Mouse (Mus musculus): ENCODE results near the gene Sept5. TPM values are rescaled to one million over a fixed set of nuclear protein-coding genes. Genes with fewer than 3 reads are reported as not detected.

Sept5 gene
- total and polyA plus RNA-seq, 2 experiments from 2014 or later: 195 to 286 TPM

- no peak overlapping the region for H3K4me2 ChIP-seq (ENCODE audit: low read depth, low read length)
- no peak overlapping the region for H3K27ac ChIP-seq
- peaks cover 13% of the 10 kb centered on the region; the same call in 1 of the 2 replicates for H3K36me3 ChIP-seq (ENCODE audit: insufficient read depth, low read length)
- no peaks in the 10 kb centered on the region for H3K9me3 ChIP-seq (ENCODE audit: low read length)
- 56% methylated on average over 2 of the region's 2 CpGs for WGBS
- TF ChIP-seq CTCF (IDR thresholded peaks at IDR 0.05; ENCODE audit: low read depth): no peak
- peaks cover 16% of the 10 kb centered on the region; the same call in 1 of the 2 replicates for H3K4me1 ChIP-seq (ENCODE audit: insufficient read depth, low read length)
- DNase-seq (ENCODE audit: low spot score) (no peak), ATAC-seq (no peak)
- H3K4me3 ChIP-seq (ENCODE audit: low read length): no peak overlapping the region
- no peak overlapping the region for H3K9ac ChIP-seq (replicated peaks; ENCODE audit: low read length)
- peaks cover 29% of the 10 kb centered on the region for H3K27me3 ChIP-seq (ENCODE audit: insufficient read depth, low read length)
These were observed 11.5 kb downstream of the Sept5 start for GRCm38 (mm10) chr16:18618297-18618696.

- 2% methylated on average over 27 of the region's 27 CpGs for WGBS
- Histone ChIP-seq H3K4me1 (ENCODE audit: insufficient read depth, low read length) (peaks cover 16% of the 10 kb centered on the region; the same call in 1 of the 2 replicates), H3K27ac (no peak overlapping the region), H3K4me3 (ENCODE audit: low read length) (peak overlapping the region; percentile 32), H3K27me3 (ENCODE audit: insufficient read depth, low read length) (peaks cover 21% of the 10 kb centered on the region; the same call in 1 of the 2 replicates), H3K9me3 (ENCODE audit: low read length) (no peaks in the 10 kb centered on the region), H3K36me3 (ENCODE audit: insufficient read depth, low read length) (peaks cover 6% of the 10 kb centered on the region; the same call in 1 of the 2 replicates), H3K9ac (replicated peaks; ENCODE audit: low read length) (peak overlapping the region; percentile 21; the same call in 1 of the 2 replicates), H3K4me2 (ENCODE audit: low read depth, low read length) (peak overlapping the region; percentile 58)
- ATAC-seq (peak; percentile 60), DNase-seq (ENCODE audit: low spot score) (peak; percentile 93)
- TF ChIP-seq CTCF (IDR thresholded peaks at IDR 0.05; ENCODE audit: low read depth): peak; percentile 96
These were observed 12.2 kb downstream of the Sept5 start for GRCm38 (mm10) chr16:18617370-18618065.

- no peak overlapping the region for H3K4me3 ChIP-seq (ENCODE audit: low read length)
- H3K4me2 ChIP-seq (ENCODE audit: low read depth, low read length): no peak overlapping the region
- WGBS: 97% methylated on average over 3 of the region's 3 CpGs
These were observed 16.5 kb downstream of the Sept5 start for GRCm38 (mm10) chr16:18613301-18613700.

GRCm38 (mm10) chr16:18611752-18612151 is 18.0 kb downstream of the Sept5 start:
- Histone ChIP-seq H3K9me3 (ENCODE audit: low read length) (no peaks in the 10 kb centered on the region), H3K4me1 (ENCODE audit: insufficient read depth, low read length) (no peaks in the 10 kb centered on the region), H3K36me3 (ENCODE audit: insufficient read depth, low read length) (no peaks in the 10 kb centered on the region), H3K27me3 (ENCODE audit: insufficient read depth, low read length) (0 out of 2 replicates have a peak, but pooled peaks cover 5% of the 10 kb centered on the region), H3K27ac (no peak overlapping the region), H3K9ac (replicated peaks; ENCODE audit: low read length) (no peak overlapping the region), H3K4me3 (ENCODE audit: low read length) (no peak overlapping the region), H3K4me2 (ENCODE audit: low read depth, low read length) (no peak overlapping the region)
- 64% methylated on average over 13 of the region's 13 CpGs for WGBS
- no peak for ATAC-seq
- TF ChIP-seq CTCF (IDR thresholded peaks at IDR 0.05; ENCODE audit: low read depth): no peak
- no peak for DNase-seq (ENCODE audit: low spot score)

More at GRCm38 (mm10) chr16:18613301-18613700, 16.5 kb downstream of the Sept5 start:
- ATAC-seq: no peak
- H3K9me3 ChIP-seq (ENCODE audit: low read length): no peaks in the 10 kb centered on the region
- H3K27me3 ChIP-seq (ENCODE audit: insufficient read depth, low read length): 0 out of 2 replicates have a peak, but pooled peaks cover 5% of the 10 kb centered on the region
- H3K27ac ChIP-seq: no peak overlapping the region
- no peaks in the 10 kb centered on the region for H3K36me3 ChIP-seq (ENCODE audit: insufficient read depth, low read length)
- H3K4me1 ChIP-seq (ENCODE audit: insufficient read depth, low read length): 0 out of 2 replicates have a peak, but pooled peaks cover 5% of the 10 kb centered on the region
- TF ChIP-seq CTCF (IDR thresholded peaks at IDR 0.05; ENCODE audit: low read depth): no peak
- no peak for DNase-seq (ENCODE audit: low spot score)
- H3K9ac ChIP-seq (replicated peaks; ENCODE audit: low read length): no peak overlapping the region

GRCm38 (mm10) chr16:18609099-18609498 is 20.7 kb downstream of the Sept5 start:
- H3K4me2 ChIP-seq (ENCODE audit: low read depth, low read length): no peak overlapping the region
- TF ChIP-seq CTCF (IDR thresholded peaks at IDR 0.05; ENCODE audit: low read depth): no peak
- DNase-seq (ENCODE audit: low spot score) (no peak), ATAC-seq (no peak)
- H3K9ac ChIP-seq (replicated peaks; ENCODE audit: low read length): no peak overlapping the region
- no peak overlapping the region for H3K4me3 ChIP-seq (ENCODE audit: low read length)
- H3K36me3 ChIP-seq (ENCODE audit: insufficient read depth, low read length): no peaks in the 10 kb centered on the region
- WGBS: 62% methylated on average over 2 of the region's 2 CpGs
- H3K27ac ChIP-seq: no peak overlapping the region
- H3K4me1 ChIP-seq (ENCODE audit: insufficient read depth, low read length): no peaks in the 10 kb centered on the region
- H3K9me3 ChIP-seq (ENCODE audit: low read length): no peaks in the 10 kb centered on the region
- 0 out of 2 replicates have a peak, but pooled peaks cover 5% of the 10 kb centered on the region for H3K27me3 ChIP-seq (ENCODE audit: insufficient read depth, low read length)

- H3K27me3 ChIP-seq (ENCODE audit: insufficient read depth, low read length): 0 out of 2 replicates have a peak, but pooled peaks cover 5% of the 10 kb centered on the region
- H3K4me3 ChIP-seq (ENCODE audit: low read length): no peak overlapping the region
- no peak overlapping the region for H3K27ac ChIP-seq
- no peaks in the 10 kb centered on the region for H3K9me3 ChIP-seq (ENCODE audit: low read length)
- no peaks in the 10 kb centered on the region for H3K4me1 ChIP-seq (ENCODE audit: insufficient read depth, low read length)
- no peaks in the 10 kb centered on the region for H3K36me3 ChIP-seq (ENCODE audit: insufficient read depth, low read length)
- TF ChIP-seq CTCF (IDR thresholded peaks at IDR 0.05; ENCODE audit: low read depth): no peak
- DNase-seq (ENCODE audit: low spot score) (no peak), ATAC-seq (no peak)
- WGBS: 8% methylated on average over 11 of the region's 11 CpGs
- H3K4me2 ChIP-seq (ENCODE audit: low read depth, low read length): no peak overlapping the region
- H3K9ac ChIP-seq (replicated peaks; ENCODE audit: low read length): no peak overlapping the region
These were observed 21.5 kb downstream of the Sept5 start for GRCm38 (mm10) chr16:18608226-18608625.

- no peak for TF ChIP-seq CTCF (IDR thresholded peaks at IDR 0.05; ENCODE audit: low read depth)
- 0 out of 2 replicates have a peak, but pooled peaks cover 5% of the 10 kb centered on the region for H3K27me3 ChIP-seq (ENCODE audit: insufficient read depth, low read length)
- no peaks in the 10 kb centered on the region for H3K4me1 ChIP-seq (ENCODE audit: insufficient read depth, low read length)
These were observed 24.0 kb downstream of the Sept5 start for GRCm38 (mm10) chr16:18605705-18606104.

More at GRCm38 (mm10) chr16:18605705-18606104, 24.0 kb downstream of the Sept5 start:
- DNase-seq (ENCODE audit: low spot score) (no peak), ATAC-seq (no peak)
- Histone ChIP-seq H3K4me2 (ENCODE audit: low read depth, low read length) (no peak overlapping the region), H3K36me3 (ENCODE audit: insufficient read depth, low read length) (no peaks in the 10 kb centered on the region), H3K9ac (replicated peaks; ENCODE audit: low read length) (no peak overlapping the region), H3K9me3 (ENCODE audit: low read length) (no peaks in the 10 kb centered on the region), H3K4me3 (ENCODE audit: low read length) (no peak overlapping the region), H3K27ac (no peak overlapping the region)
- 74% methylated on average over 5 of the region's 5 CpGs for WGBS

All from hindbrain, postnatal 0 days (tissue).